Mouse (Mus musculus) mesoderm, embryonic 11.5 days (tissue): Measurements from ENCODE around the gene Gm20696.

Source experiments
- DNase-seq: peaks from one replicate; pipeline ENCODE4 v3.0.0-alpha.2; 2012; ENCODE audit warnings: low read depth, low spot score

The Gm20696 gene

DNA sequence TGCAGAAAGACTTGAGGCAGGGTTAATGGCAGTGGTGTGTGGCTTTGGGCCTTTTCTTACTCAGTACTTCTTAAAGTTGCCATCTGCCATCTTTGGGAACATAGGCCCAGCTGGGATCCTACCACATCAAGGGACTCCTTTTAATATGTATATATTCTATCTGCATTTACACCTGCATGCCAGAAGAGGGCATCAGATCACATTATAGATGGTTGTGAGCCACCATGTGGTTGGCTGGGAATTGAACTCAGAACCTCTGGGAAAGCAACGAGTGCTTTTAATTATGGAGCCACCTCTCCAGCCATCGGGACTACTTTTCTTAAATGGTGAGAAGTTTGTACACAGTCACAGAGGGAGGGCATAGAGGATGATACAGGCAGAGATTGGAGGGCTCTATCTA is 93.3 kb downstream of the Gm20696 start:
- DNase-seq: no peak

- DNase-seq: no peak
Measured at GRCm38 (mm10) chr6:99572071-99572470, 94.5 kb downstream of the Gm20696 start.

DNA sequence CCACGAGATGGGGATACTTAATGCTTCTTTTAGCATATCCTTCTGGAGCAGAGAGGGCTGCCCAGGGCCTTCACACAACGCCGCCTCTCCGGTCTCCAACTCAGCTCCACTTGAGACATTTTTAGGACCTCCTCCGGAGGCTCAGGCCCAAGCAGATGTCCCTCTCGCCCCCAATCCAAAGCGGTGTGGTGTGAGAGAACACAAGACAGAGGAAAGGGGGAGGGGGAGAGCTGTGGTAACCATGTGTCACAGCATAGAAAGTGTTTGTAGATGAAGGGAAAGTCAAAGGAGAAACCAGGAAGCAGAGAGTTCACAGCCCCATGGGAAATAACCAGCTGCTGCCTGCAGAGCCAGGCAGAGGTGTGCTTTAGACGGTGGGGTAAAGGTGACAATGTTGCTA is 99.7 kb downstream of the Gm20696 start:
- no peak for DNase-seq

DNA sequence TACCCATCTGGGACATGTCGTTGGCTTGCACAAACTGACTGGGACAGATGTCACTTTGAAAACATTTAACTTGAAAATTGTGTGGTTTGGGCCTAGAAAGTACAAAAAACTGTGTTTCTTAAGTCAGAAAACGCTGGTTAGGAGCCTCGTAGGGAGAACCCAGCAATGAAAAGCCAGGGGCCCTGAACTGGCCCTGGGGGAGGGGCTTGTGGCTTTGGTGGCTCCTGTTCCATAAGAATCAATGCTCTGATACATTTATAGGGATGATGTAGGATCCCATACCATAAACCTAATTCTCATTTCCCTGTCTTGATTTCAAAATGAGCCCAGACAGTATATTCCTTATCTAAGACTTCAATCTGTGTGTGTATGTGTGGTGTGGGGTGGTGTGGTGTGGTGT is 101.8 kb downstream of the Gm20696 start:
- DNase-seq: no peak

DNA sequence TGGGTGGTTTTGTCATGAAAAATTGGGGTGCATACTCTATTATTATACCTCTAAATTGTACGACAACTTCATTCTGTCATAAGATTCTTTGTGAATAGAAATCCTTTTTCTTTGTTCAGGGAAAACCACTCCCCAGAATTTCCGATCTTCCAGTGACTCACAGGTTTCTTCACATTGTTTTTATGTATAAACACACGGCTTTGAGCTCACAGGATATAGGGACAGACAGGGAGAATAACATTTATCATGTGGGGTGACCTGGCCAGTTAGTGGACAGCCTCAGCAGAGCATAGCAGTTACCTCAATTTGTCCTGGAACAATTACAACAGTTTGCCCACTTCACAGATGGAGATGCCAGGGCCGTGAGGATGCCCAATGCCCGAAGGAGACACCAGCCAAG is 109.6 kb downstream of the Gm20696 start:
- no peak for DNase-seq

DNA sequence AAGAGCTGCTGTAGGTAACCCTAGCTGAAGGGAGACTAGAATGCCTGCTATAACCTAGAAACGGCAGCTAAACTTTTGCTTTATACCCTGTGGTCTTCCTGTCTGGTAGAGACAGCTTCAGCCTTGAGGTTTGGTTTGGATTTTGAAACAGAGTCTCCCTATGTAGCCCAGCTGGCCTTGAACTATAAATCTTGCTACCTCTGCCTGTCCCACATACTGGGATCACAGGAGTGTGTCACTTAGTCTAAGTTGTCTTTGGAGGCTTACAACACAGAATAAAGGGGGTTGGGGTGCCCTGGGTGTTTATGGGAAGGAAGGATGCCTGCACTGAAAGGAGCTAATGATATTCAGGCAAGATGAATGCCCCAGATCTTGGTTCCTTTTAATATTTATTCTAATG is 113.8 kb downstream of the Gm20696 start:
- DNase-seq: no peak

GRCm38 (mm10) chr6:99546416-99546815 is 120.2 kb downstream of the Gm20696 start:
- no peak for DNase-seq

GRCm38 (mm10) chr6:99545437-99545836 is 121.2 kb downstream of the Gm20696 start:
- DNase-seq: no peak

- no peak for DNase-seq
Measured at GRCm38 (mm10) chr6:99541105-99541504, 125.5 kb downstream of the Gm20696 start.

DNA sequence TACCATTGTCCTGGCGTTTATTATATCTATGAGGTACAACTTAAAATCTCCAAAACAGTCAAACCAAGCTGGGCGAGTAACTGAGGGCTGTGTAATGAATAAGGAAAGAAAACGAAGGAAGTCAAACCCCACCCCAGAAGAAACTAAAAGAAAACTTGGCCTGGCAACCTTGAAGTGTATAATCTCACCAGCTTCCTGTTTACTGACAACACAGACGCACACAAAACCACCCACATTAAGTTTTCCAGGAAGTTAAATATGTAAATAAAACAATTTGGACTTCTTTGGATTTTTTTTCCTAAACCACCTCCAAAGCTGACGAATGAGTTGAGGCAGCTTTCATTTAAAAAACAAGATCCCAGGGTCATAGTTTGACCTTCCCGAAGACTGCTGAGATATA is 125.9 kb downstream of the Gm20696 start:
- DNase-seq: no peak

DNA sequence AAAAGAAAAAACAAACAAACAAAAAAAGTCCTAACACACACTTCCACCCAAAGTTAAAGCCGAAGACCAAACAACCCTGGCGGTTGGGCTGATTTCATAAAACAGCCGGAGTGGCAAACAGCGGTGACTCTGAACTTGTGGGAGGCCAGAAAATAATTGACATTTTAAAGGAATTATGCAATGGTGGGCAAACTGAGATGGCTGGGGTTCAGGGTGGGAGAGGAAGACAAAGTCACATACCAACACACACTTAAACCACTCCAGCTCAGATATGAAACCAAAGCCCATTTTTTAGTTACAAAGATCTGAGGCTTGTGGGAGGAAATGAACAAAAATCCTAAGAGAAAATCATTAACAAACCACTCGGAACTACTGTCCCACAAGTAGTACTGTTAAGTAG is 126.5 kb downstream of the Gm20696 start:
- no peak for DNase-seq

- no peak for DNase-seq
Measured at GRCm38 (mm10) chr6:99538194-99538941, 128.2 kb downstream of the Gm20696 start.

- DNase-seq: no peak
Measured at GRCm38 (mm10) chr6:99534211-99534745, 132.3 kb downstream of the Gm20696 start.

- DNase-seq: no peak
Measured at GRCm38 (mm10) chr6:99532458-99532857, 134.1 kb downstream of the Gm20696 start.

DNA sequence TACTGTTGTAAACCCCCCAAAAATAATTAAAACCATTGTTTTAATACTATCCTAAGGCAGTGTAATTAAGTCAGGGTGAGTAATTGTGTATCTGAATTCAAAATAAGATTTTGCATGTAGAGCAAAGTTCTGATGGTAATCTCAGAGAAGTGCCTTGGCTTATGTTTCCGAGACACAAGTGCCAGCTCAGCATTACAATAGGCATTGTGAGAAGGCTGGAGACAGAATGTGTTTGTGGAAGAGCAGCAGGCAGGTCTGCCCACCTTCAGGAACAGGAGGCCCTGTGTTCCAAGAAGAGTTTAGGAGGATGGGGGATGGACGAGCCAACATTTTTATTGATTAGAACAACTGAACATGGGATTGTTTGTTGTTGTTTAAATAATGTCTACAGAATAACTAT is 137.6 kb downstream of the Gm20696 start:
- no peak for DNase-seq

DNA sequence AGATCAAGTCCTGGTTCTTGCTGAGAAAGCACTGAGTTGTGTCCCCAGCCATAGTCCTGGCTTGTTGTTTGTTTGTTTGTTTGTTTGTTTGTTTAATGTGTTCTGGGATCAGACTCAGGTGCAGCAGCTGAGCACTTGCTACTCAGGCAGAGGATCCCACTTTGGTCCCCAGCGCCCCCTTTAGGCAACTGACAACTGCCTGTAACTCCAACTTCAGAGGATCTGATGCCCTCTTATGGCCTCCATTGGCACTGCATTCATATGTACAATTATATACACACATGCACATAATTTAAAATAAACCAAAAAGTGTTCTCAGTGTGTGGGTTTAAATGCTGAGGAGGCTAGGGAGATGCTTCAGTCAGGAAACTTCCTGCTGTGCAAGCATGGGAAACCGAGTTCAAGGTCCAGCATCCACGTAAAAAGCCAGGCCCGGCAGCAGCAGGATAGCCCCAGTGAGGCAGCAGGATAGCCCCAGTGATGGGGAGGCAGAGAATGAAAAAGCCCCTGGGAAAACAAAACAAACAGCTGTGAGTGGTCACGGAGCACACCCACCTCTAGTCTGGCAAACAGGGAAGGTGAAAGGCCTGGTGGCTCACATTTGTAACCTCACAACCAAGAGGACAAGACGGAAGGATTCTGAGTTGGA is 139.0 kb downstream of the Gm20696 start:
- DNase-seq: no peak

GRCm38 (mm10) chr6:99525351-99525750 is 141.2 kb downstream of the Gm20696 start:
- no peak for DNase-seq

GRCm38 (mm10) chr6:99523679-99524370 is 142.8 kb downstream of the Gm20696 start:
- no peak for DNase-seq

GRCm38 (mm10) chr6:99523109-99523632 is 143.4 kb downstream of the Gm20696 start:
- DNase-seq: peak; percentile 92

GRCm38 (mm10) chr6:99522359-99523108 is 144.1 kb downstream of the Gm20696 start, which contains the start of gene Foxp1:
TSS of gene Foxp1 (minus strand) at chr6:99522721.
- peak; percentile 88 for DNase-seq

DNA sequence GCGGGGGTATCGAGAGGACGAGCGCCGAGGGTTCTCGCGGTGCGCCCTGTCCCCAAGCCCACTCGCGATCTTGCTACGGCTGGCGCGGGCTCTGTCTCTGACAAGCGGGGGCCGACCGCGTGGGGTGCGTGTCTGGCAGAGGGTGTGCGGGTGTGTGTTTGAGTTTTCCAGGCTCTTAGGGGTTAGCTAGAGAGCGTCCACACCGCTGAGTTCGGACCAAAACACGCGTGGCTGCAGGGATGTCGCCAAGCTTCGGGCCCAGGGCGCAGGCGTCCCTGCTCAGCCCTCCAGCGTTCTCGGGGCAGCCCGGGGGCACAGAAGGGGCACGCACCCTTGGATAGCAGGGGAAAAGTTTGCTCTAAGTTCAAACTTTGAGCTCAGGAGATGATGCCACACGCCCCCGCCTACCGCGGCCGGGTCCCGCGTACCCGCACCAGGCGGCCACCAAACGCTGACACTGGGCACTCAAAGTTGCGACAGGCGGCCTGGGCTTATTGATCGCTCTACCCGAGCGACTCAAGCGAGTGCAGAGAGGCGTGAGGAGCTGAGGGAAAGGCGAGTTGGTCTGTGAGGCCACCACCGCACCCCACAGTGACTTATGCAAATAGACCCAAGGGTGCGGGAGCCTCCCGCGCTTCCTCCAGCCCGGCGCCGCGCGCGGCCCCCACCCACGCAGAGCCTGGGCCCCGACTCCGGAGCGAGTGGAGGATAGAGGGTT is 144.8 kb downstream of the Gm20696 start:
- peak; percentile 63 for DNase-seq
